Mouse (Mus musculus) G1E-ER4 (cell line): Measurements from ENCODE around the gene Wdr1. TPM values are rescaled to one million over a fixed set of nuclear protein-coding genes. Genes with fewer than 3 reads are reported as not detected.

Experiments used
- GATA1 ChIP-seq: IDR thresholded peaks from one replicate; pipeline ENCODE4 v1.8.0; 2012; ENCODE audit warnings: low read length, inconsistent platforms
- polyA plus RNA-seq: library from polyadenylated mRNA; stranded (reverse); fragments of >175 nt; gene quantifications from 2 replicates; pipeline ENCODE4 v1.2.3, GENCODE M21; 2012

The Wdr1 gene
- polyA plus RNA-seq: 95.4 and 101 TPM in 2 replicates

DNA sequence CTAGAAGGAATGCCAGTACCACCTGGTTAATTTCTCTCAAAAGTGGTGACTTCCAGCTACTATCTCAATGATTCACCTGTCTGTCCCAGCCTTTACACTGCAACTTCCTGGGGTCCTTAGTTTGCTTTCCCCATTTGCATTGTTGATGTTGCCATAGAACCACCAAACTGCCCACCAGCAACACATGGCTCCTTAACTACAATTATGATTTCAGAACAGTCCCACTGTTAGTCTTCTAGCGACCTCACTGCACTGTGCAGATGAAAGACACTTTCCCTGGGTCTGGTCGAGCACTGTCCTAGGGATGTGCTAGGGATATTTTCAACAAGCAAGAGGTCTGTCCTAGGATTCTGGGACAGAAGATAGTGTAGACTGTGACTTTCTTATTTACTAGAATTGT, at the start of gene Wdr1:
Gene Wdr1 (minus strand): TSS at position 101 of the 400 bp plus-strand sequence.
- no peak for TF ChIP-seq GATA1

DNA sequence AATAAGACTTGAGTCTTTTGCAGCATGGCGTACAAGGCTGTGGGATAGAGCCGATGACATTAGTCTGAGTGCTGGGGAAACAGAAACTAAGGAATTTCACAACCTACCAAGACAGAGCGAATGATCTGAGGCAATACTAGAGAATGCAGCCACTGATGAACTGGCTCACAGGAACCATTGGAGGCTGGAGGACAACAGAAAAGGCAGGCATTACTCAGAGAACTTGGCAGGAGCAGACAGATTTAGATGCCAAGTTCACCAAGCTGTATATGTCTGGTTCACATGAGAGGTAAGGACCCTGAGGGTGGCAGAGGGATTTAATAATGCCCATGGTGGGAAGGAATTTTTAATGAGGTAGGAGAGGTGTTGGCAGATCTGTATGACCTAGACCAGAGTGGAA, 48.1 kb upstream of the Wdr1 start:
- no peak for TF ChIP-seq GATA1

DNA sequence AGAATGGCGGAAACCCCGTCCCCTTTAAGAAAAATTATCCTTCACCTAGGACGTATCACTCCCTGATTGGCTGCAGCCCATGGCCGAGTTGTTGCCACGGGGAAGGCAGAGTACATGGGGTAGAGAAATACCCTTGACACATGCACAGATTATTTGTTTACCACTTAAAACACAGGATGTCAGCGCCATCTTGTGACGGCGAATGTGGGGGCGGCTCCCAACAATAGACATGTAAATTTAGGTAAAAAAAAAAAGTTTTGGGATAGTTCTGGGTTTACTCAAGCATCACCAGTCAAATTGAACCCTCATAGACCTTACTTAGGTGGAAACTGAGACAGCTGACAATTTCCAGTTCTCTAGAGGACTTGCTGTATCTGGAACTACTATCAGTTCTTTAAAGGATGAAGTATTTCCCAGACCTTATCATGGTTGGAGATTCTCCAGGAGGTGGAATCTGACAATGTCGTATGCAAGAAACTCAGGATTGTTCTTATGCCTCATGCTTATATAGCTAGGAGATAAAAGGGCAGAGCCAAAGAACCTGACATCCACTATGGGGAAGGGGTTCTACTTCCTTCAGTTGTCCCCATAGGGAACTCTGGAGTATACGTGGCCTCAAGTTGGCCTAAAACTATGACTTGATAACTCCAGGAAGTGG, 35.8 kb upstream of the Wdr1 start:
- TF ChIP-seq GATA1: no peak

- TF ChIP-seq GATA1: no peak
Observed at GRCm38 (mm10) chr5:38588924-38589323, 25.9 kb upstream of the Wdr1 start.

GRCm38 (mm10) chr5:38585450-38585849, 22.4 kb upstream of the Wdr1 start:
- TF ChIP-seq GATA1: no peak

GRCm38 (mm10) chr5:38583026-38583425, 20.0 kb upstream of the Wdr1 start:
- no peak for TF ChIP-seq GATA1

GRCm38 (mm10) chr5:38580703-38581102, 17.7 kb upstream of the Wdr1 start:
- TF ChIP-seq GATA1: no peak

- no peak for TF ChIP-seq GATA1
Observed at GRCm38 (mm10) chr5:38570876-38571275, 7.9 kb upstream of the Wdr1 start.

GRCm38 (mm10) chr5:38568652-38569051, 5.6 kb upstream of the Wdr1 start:
- no peak for TF ChIP-seq GATA1

- no peak for TF ChIP-seq GATA1
Observed at GRCm38 (mm10) chr5:38564831-38565230, 1.8 kb upstream of the Wdr1 start.

DNA sequence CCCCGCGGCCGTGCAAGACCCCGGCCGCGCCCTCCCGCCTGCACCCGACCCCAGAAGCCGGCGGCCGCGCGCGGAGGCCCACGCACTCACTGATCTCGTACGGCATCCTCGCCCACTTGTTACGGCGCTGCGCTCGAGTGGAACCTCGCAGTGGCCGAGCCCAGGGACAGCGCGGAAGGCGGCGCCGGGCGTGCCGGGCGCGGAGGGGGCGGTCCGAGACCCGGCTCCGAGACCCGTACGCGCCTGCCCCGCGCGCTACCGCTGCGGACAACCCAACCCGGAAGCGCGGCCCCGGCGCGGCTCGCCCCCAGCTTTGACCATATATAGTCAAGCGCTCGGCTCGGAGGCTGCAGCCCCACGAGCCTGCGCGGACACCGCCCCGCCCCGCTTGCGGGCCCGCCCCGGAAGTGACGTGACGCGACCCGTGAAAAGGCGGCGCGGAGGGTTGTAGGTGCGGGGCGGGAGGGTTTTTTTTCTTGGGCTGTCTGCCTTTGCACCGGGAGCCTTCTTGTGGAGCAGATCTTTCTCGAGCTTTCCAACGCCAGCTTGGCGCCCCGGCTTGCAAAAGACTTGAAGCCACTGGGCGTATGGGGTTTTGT, 1.5 kb downstream of the Wdr1 start:
- no peak for TF ChIP-seq GATA1

DNA sequence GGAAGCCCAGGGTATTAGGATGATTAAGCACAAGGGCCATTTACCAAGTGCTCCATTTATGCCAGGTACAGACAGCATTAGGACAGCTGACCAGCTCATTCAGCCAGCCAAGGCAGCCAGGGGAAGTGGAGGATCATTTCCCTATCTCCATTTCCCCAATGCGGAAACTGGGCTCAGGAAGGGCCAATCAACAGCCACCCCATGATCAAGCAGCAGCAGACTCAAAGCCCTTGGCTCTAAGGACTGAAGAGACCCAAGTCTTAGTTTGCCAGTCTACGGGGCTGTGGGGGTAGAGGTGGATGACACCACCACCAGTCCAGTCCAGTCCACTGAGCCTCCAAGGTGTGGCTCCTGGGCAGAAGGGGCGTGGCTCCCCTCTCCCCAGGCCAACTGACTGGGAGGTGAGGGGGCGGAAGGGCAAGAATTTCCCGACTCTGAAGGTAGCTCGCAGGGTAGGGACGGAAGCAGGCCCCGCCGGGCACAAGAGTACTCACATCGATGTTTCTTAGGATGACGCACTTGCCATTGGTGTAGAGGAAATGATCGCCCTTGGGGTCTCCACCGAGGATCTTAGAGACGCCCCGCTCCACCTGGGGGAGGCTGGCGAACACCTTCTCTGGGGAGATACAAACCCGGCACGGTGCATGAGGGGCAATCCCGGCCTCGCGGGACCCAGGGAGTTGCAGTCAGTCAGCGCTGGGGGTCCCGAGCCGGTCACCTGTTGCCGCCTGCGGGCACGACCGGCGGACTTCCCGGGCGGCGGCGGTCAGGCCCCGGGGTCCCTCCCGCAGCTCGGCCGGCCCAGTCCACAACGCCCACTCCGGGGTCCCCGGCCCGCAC, 2.2 kb downstream of the Wdr1 start:
- no peak for TF ChIP-seq GATA1

DNA sequence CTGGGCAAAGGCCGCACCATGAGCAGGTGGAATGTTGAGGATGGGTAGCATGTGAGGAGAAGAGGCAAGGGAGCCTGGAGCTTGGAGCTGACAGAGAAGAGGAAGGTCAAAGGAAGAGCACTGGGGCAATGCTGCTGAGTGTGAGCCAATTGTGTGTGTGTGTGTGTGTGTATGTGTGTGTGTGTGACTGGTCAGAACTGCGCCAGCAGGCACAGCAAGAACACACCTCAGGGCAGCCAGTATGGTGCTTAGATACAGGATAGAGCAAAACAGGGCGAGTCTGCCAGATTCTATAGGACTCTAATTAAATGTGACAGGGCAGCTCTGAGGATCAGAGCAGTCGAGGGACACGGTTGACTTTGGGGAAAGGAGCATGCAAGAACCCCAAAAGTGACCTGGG, 4.2 kb downstream of the Wdr1 start:
- TF ChIP-seq GATA1: no peak

DNA sequence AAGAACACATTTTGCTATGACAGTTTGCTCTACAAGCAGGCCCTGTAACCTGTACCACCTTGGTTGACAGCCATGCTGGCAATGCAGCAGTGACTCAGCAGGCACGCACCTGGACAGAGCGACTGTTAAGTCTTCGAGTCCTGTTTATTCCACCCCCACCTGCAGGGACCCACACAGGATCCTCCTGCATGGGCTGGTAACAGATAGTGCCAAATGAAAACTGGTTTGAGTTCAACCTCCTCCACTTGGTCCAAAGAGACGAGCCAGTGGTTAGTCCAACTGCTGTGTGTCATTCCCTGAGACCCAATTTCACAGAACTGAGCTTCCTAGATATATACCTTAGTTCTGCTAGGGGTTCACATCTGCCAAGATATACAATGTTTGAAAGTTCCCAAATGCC, 5.2 kb downstream of the Wdr1 start:
- TF ChIP-seq GATA1: no peak

DNA sequence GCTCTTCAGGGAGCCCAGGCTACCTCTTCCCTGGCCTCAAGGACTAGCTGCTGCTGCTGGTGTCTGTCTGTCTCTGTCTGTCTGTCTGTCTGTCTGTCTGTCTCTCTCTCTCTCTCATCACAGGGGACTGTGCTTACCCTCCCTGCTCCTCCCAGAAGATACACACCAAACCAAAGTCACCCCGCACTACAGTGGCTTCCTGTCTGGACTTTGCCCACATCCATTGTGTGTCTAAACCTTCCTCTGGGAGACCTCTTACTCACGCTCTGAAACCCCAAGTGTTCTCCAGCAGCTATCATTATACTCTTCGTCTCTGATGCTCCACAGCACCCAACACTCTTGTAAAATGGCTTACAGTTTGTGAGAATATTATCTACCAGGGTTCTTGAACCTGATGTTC, 6.6 kb downstream of the Wdr1 start:
- no peak for TF ChIP-seq GATA1

- no peak for TF ChIP-seq GATA1
Observed at GRCm38 (mm10) chr5:38553953-38554352, 9.1 kb downstream of the Wdr1 start.
